Mouse (Mus musculus) granulocyte monocyte progenitor cell, adult 5-6 weeks (primary cell): ENCODE results near the gene Nelfb. TPM values are rescaled to one million over a fixed set of nuclear protein-coding genes. Genes with fewer than 3 reads are reported as not detected.

ENCODE experiments used
- total RNA-seq, 2 experiments: library from RNA; stranded (forward) in 1 of 2; stranded (reverse) in 1 of 2; fragments of 200-712, 200-1000 nt in 1 of 2; fragments of >200 nt in 1 of 2; fragmentation: Nextera tagmentation in 1 of 2; gene quantifications; 2 replicates each; pipeline ENCODE4 v1.2.3; 2014 to 2017

Gene Nelfb
- total RNA-seq, 2 experiments from 2014 or later = 79.5 to 81.1 TPM

Other genes starting within 250 kb of the Nelfb start
Only the 30 nearest of the 33 such genes appear.
- 69.5 and 99.3 TPM in 2 replicates for gene Mrpl41, start 236.4 kb downstream of the Nelfb start, total RNA-seq (2014; fragmentation: Nextera tagmentation)
- gene Mrpl41, start 236.4 kb downstream of the Nelfb start, total RNA-seq (2017) = 174 and 218 TPM in 2 replicates
- 42.6 and 54.4 TPM in 2 replicates for gene Pnpla7, start 235.5 kb downstream of the Nelfb start, total RNA-seq (2014; fragmentation: Nextera tagmentation)
- 30.4 and 40.5 TPM in 2 replicates for gene Pnpla7, start 235.5 kb downstream of the Nelfb start, total RNA-seq (2017)
- 18.6 and 19.2 TPM in 2 replicates for gene Nsmf, start 157.1 kb downstream of the Nelfb start, total RNA-seq (2014; fragmentation: Nextera tagmentation)
- 4.2 and 22.6 TPM in 2 replicates for gene Nsmf, start 157.1 kb downstream of the Nelfb start, total RNA-seq (2017)
- gene Entpd8, start 131.2 kb downstream of the Nelfb start, total RNA-seq (2014; fragmentation: Nextera tagmentation) = not detected in 2 replicates
- gene Entpd8, start 131.2 kb downstream of the Nelfb start, total RNA-seq (2017) = not detected in 2 replicates
- 1.3 TPM in 1 of 2 replicates, not detected in the other for gene Noxa1, start 116.3 kb downstream of the Nelfb start, total RNA-seq (2014; fragmentation: Nextera tagmentation)
- not detected in 2 replicates for gene Noxa1, start 116.3 kb downstream of the Nelfb start, total RNA-seq (2017)
- 0.62 TPM in 1 of 2 replicates, not detected in the other for gene Nrarp, start 30.7 kb downstream of the Nelfb start, total RNA-seq (2014; fragmentation: Nextera tagmentation)
- gene Nrarp, start 30.7 kb downstream of the Nelfb start, total RNA-seq (2017) = 0.39 and 0.72 TPM in 2 replicates
- 14.6 and 20.2 TPM in 2 replicates for gene Tor4a, start 14.6 kb downstream of the Nelfb start, total RNA-seq (2014; fragmentation: Nextera tagmentation)
- 14.7 and 16.4 TPM in 2 replicates for gene Tor4a, start 14.6 kb downstream of the Nelfb start, total RNA-seq (2017)
- gene Stpg3, start 3.1 kb upstream of the Nelfb start, total RNA-seq (2014; fragmentation: Nextera tagmentation) = not detected in 2 replicates
- not detected in 2 replicates for gene Stpg3, start 3.1 kb upstream of the Nelfb start, total RNA-seq (2017)
- gene Fam166a, start 7.3 kb upstream of the Nelfb start, total RNA-seq (2014; fragmentation: Nextera tagmentation) = not detected in 2 replicates
- not detected in 2 replicates for gene Fam166a, start 7.3 kb upstream of the Nelfb start, total RNA-seq (2017)
- 180 and 327 TPM in 2 replicates for gene Tubb4b, start 13.2 kb upstream of the Nelfb start, total RNA-seq (2014; fragmentation: Nextera tagmentation)
- gene Tubb4b, start 13.2 kb upstream of the Nelfb start, total RNA-seq (2017) = 560 and 623 TPM in 2 replicates
- not detected in 2 replicates for gene Slc34a3, start 22.9 kb upstream of the Nelfb start, total RNA-seq (2014; fragmentation: Nextera tagmentation)
- gene Slc34a3, start 22.9 kb upstream of the Nelfb start, total RNA-seq (2017) = not detected in 2 replicates
- gene Rnf224, start 25.3 kb upstream of the Nelfb start, total RNA-seq (2014; fragmentation: Nextera tagmentation) = not detected in 2 replicates
- gene Rnf224, start 25.3 kb upstream of the Nelfb start, total RNA-seq (2017) = not detected in 2 replicates
- gene Rnf208, start 30.8 kb upstream of the Nelfb start, total RNA-seq (2014; fragmentation: Nextera tagmentation) = 0.58 TPM in 1 of 2 replicates, not detected in the other
- gene Rnf208, start 30.8 kb upstream of the Nelfb start, total RNA-seq (2017) = not detected in 2 replicates
- gene Cysrt1, start 31.0 kb upstream of the Nelfb start, total RNA-seq (2014; fragmentation: Nextera tagmentation) = not detected in 2 replicates
- gene Cysrt1, start 31.0 kb upstream of the Nelfb start, total RNA-seq (2017) = not detected in 2 replicates
- gene AL732309.1, start 35.4 kb upstream of the Nelfb start, total RNA-seq (2014; fragmentation: Nextera tagmentation) = 5.2 and 16.1 TPM in 2 replicates
- 5.6 and 7.4 TPM in 2 replicates for gene AL732309.1, start 35.4 kb upstream of the Nelfb start, total RNA-seq (2017)
- gene Tmem203, start 44.0 kb upstream of the Nelfb start, total RNA-seq (2014; fragmentation: Nextera tagmentation) = 6.7 and 17.4 TPM in 2 replicates
- 6.1 and 11.2 TPM in 2 replicates for gene Tmem203, start 44.0 kb upstream of the Nelfb start, total RNA-seq (2017)
- 15.0 and 17.2 TPM in 2 replicates for gene Tprn, start 51.1 kb upstream of the Nelfb start, total RNA-seq (2014; fragmentation: Nextera tagmentation)
- gene Tprn, start 51.1 kb upstream of the Nelfb start, total RNA-seq (2017) = 7.1 and 8.7 TPM in 2 replicates
- gene Ssna1, start 60.9 kb upstream of the Nelfb start, total RNA-seq (2014; fragmentation: Nextera tagmentation) = 120 TPM in 2 replicates
- 52.7 and 84.1 TPM in 2 replicates for gene Ssna1, start 60.9 kb upstream of the Nelfb start, total RNA-seq (2017)
- 34.7 and 46.0 TPM in 2 replicates for gene Anapc2, start 61.0 kb upstream of the Nelfb start, total RNA-seq (2014; fragmentation: Nextera tagmentation)
- gene Anapc2, start 61.0 kb upstream of the Nelfb start, total RNA-seq (2017) = 17.8 and 35.7 TPM in 2 replicates
- gene Tmem210, start 76.7 kb upstream of the Nelfb start, total RNA-seq (2014; fragmentation: Nextera tagmentation) = not detected in 2 replicates
- not detected in 2 replicates for gene Tmem210, start 76.7 kb upstream of the Nelfb start, total RNA-seq (2017)
- not detected in 2 replicates for gene Lrrc26, start 78.4 kb upstream of the Nelfb start, total RNA-seq (2014; fragmentation: Nextera tagmentation)
- not detected in 2 replicates for gene Lrrc26, start 78.4 kb upstream of the Nelfb start, total RNA-seq (2017)
- not detected in 2 replicates for gene Grin1, start 107.7 kb upstream of the Nelfb start, total RNA-seq (2014; fragmentation: Nextera tagmentation)
- not detected in 2 replicates for gene Grin1, start 107.7 kb upstream of the Nelfb start, total RNA-seq (2017)
- gene Man1b1, start 120.8 kb upstream of the Nelfb start, total RNA-seq (2014; fragmentation: Nextera tagmentation) = 36.5 and 37.2 TPM in 2 replicates
- gene Man1b1, start 120.8 kb upstream of the Nelfb start, total RNA-seq (2017) = 34.1 and 38.6 TPM in 2 replicates
- 15.2 and 34.8 TPM in 2 replicates for gene Dpp7, start 144.9 kb upstream of the Nelfb start, total RNA-seq (2014; fragmentation: Nextera tagmentation)
- gene Dpp7, start 144.9 kb upstream of the Nelfb start, total RNA-seq (2017) = 11.9 and 16.9 TPM in 2 replicates
- 55.6 and 58.1 TPM in 2 replicates for gene Uap1l1, start 154.2 kb upstream of the Nelfb start, total RNA-seq (2014; fragmentation: Nextera tagmentation)
- 13.8 and 18.4 TPM in 2 replicates for gene Uap1l1, start 154.2 kb upstream of the Nelfb start, total RNA-seq (2017)
- gene Sapcd2, start 160.8 kb upstream of the Nelfb start, total RNA-seq (2014; fragmentation: Nextera tagmentation) = 4.5 and 17.1 TPM in 2 replicates
- 7.8 and 17.3 TPM in 2 replicates for gene Sapcd2, start 160.8 kb upstream of the Nelfb start, total RNA-seq (2017)
- gene Entpd2, start 184.4 kb upstream of the Nelfb start, total RNA-seq (2014; fragmentation: Nextera tagmentation) = not detected in 2 replicates
- gene Entpd2, start 184.4 kb upstream of the Nelfb start, total RNA-seq (2017) = not detected in 2 replicates
- gene Npdc1, start 187.9 kb upstream of the Nelfb start, total RNA-seq (2014; fragmentation: Nextera tagmentation) = not detected in 2 replicates
- not detected in 2 replicates for gene Npdc1, start 187.9 kb upstream of the Nelfb start, total RNA-seq (2017)
- 34.5 and 38.8 TPM in 2 replicates for gene Fut7, start 211.8 kb upstream of the Nelfb start, total RNA-seq (2014; fragmentation: Nextera tagmentation)
- gene Fut7, start 211.8 kb upstream of the Nelfb start, total RNA-seq (2017) = 24.8 and 27.3 TPM in 2 replicates
- gene Abca2, start 217.2 kb upstream of the Nelfb start, total RNA-seq (2014; fragmentation: Nextera tagmentation) = 54.8 and 56.4 TPM in 2 replicates
- 21.0 and 23.1 TPM in 2 replicates for gene Abca2, start 217.2 kb upstream of the Nelfb start, total RNA-seq (2017)